Mouse (Mus musculus) stomach, postnatal 0 days (tissue): ENCODE measurements around the gene Zfp526.
A peak's percentile ranks its signal among the peaks of the same experiment; 100 is the strongest.

Experiments used
- CTCF ChIP-seq: IDR thresholded peaks from 2 replicates; pipeline ENCODE4 v1.5.1; 2016; ENCODE audit warnings: antibody characterized with exemption, low read depth, mild to moderate bottlenecking, moderate library complexity
- EP300 ChIP-seq: optimal IDR thresholded peaks from 2 replicates; pipeline ENCODE3; 2016; ENCODE audit warnings: antibody characterized with exemption

GRCm38 (mm10) chr7:25275555-25276298 lies 54.5 kb downstream of the Zfp526 start:
- TF ChIP-seq CTCF: no peak
- TF ChIP-seq EP300: peak; percentile 42
